Mouse (Mus musculus) neutrophil, adult 65 days (primary cell): Measurements from ENCODE around the gene Fabp2. TPM values are rescaled to one million over a fixed set of nuclear protein-coding genes. Genes with fewer than 3 reads are reported as not detected.

ENCODE experiments used
- total RNA-seq: library from RNA; stranded (reverse); gene quantifications from 2 replicates; pipeline ENCODE4 v1.2.4, GENCODE M21; 2023

Fabp2 gene
- total RNA-seq, result not detected in 2 replicates

DNA sequence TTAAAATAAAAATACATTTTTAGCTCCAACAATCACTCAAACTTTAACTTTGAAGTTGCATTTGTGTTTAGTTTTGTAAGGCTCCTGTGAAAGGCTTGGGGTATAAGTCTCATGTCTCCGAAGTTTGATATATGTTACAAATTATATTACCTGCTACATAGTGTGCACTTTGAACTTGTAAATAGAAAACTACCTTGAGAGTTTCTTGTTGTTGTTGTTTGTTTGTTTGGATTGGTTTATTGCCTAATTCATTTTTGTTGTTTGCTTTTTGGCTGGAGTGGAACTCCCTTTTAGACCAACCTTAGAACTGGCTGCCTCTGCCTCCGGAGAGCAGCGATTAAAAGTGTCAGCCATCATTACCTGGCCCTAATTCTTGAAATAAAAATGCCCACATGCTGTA is at the start of gene Fabp2:
Fabp2 (plus strand) TSS at position 301 of the 400 bp plus-strand sequence.

DNA sequence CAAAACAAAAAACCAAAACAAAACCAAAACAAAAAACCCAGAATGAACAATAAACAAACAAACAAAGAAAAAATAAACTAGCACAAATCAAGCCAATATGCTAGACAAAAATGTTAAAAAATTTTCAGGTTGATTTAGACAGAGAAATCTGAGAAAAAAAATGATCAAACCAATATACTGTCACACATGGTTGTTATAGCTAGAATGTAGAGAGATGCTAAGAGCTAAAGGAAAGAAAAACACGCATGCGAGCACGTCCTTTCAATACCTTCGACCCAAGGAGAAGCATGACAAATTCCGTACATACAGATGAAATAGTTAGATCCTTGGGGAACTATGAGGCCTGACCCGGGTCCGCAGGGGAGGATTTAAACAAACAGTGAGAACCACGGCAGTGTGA is 24.4 kb downstream of the Fabp2 start, which contains the start of gene Gm10959:
Gm10959 (minus strand) TSS at position 101 of the 400 bp plus-strand sequence.

DNA sequence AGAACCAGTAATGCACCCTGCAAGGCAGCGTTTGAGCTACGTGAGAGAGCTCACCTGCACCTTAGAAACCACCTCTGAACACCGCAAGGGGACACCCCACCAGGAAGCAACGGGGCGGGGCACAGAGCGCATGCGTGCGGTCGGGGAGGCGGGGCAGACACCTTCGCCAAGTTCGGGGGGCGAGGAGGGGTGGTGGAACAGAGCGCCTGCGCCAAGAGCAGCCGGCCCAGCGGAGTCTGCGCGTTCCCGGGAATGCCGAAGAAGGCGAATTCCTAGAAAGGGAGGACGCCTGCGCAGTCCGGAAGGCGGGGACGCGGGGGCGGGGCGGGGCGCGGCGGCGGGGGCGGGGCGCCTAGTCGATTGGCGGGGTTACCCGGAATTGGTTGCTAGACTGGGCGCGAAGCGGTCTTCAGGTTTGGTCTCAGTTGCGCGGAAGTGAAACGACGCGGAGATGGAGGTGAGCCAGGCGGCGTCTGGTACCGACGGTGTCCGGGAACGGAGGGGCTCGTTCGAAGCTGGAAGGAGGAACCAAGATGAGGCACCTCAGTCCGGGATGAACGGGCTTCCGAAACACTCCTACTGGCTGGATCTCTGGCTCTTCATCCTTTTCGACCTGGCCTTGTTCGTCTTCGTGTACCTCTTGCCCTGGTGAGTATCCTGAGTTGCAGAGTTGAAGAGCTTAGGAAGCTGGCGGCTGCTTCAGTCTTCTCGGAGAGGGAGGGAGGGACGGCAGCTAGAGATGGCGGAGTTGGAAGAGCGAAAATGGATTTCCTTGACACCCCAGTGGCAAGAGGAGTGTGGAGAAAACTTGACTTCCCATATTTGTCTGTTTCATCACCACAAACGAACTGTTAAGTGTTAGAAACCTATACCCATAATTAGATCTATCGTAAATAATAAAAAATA is 29.4 kb downstream of the Fabp2 start, which contains the start of gene 1810037I17Rik:
1810037I17Rik (plus strand) TSS at position 195 of the 906 bp plus-strand sequence.

Other genes with a start within 250 kb of the Fabp2 start
- 1.3 and 1.7 TPM in 2 replicates for gene Pde5a, start 166.1 kb upstream of the Fabp2 start, total RNA-seq
- not detected in 2 replicates for gene Gm10959, start 24.3 kb downstream of the Fabp2 start, total RNA-seq
- gene 1810037I17Rik, start 29.1 kb downstream of the Fabp2 start, total RNA-seq, result 49.7 and 61.6 TPM in 2 replicates
- 11.0 and 12.6 TPM in 2 replicates for gene Usp53, start 89.4 kb downstream of the Fabp2 start, total RNA-seq
- gene Myoz2, start 139.9 kb downstream of the Fabp2 start, total RNA-seq, result not detected in 2 replicates